Mouse (Mus musculus) T-helper 1 cell (primary cell): Measurements from ENCODE around the gene Psmb9.

Source experiments
- in situ Hi-C: fragments of 300-600 bp; cut with MboI, MseI; formaldehyde crosslinking; loops from one replicate; pipeline ENCODE4 v1.15.1; 2025; ENCODE audit warnings: high pct_unique_total_duplicates

Psmb9 gene

DNA sequence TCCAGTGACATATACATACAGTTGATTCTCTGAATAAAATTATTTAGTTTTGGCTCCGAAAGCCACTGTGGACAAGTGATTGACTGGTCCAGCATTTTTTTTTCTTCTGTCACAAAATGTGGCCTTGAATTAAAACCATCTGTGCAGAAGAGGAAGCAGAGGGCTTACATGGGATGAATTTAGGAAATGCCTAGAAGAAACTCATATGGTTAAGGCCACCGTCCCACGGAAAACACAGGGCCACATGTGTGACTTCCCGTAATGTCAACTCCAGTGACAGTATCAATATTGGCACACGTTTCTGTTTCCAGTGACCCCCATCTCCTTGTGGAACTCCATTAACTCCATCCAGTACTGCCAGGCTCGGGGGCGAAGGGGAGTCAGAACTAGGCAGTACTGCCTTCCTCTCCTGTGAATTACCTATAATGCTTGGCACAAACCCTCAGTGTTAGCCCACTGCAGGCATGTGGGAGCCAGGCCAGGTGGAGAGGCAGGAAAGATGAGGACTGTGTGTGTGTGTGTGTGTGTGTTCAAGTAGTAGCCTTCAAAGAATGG, 45.0 kb downstream of the Psmb9 start:
- in situ Hi-C loops = no loop called here

DNA sequence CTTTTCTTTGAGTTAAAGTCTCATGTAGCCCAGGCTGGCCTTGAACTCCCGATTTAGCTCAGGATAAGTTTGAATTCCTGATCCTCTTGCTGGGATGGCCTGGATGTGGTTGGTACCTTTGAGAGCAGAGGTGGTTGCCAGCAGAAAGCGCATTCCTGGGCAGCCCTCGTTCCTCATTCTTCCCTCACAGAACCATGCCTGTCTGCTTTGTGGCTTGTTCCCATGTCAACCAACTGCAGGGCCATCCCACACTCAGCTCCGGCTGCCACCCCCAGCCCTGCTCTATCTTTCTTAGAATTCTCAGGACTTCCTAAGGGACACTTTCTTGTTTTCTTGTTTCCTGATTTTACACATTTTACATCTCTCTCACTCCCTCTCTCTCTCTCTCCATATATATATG, 46.1 kb downstream of the Psmb9 start:
- in situ Hi-C loops = no loop called here

DNA sequence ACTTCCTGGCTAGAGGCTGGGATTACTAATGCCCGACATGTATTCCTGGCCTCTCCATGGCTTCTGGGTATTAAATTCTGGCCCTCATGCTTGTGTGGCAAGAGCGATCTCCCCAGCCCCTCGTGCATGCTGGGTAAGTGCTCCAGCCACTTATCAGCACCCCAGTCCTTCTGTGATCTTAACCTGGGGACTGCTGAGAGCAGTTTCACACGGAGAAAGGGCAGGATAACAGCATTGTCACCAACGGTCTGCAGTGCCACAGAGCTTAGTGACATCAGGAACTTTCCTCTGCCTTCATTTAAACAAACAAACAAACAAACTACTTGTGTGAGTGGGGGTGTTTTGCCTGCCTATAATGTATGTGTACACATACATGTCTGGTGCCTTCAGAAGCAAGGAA, 47.3 kb downstream of the Psmb9 start:
- in situ Hi-C loops = no loop called here

DNA sequence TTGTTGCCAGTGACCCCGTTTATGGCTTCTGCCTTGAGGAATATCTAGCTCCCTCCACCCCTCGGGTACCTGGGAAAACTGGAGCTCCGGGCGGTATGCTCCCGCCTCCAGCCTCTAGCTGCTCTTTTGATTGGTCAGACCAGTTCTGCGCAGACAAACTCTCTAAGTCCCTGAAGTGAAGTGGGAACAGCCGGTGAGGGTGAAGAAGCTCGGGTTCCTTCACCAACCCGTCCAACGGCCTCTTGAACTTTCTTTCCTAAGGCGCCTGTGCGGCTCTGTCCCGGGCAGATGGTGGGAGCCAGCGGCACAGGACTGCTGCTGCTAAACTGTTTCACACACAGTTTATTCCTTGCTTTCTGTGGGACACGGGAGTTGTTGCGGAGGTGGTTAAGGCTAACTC, 48.1 kb downstream of the Psmb9 start:
- in situ Hi-C loops = no loop called here

DNA sequence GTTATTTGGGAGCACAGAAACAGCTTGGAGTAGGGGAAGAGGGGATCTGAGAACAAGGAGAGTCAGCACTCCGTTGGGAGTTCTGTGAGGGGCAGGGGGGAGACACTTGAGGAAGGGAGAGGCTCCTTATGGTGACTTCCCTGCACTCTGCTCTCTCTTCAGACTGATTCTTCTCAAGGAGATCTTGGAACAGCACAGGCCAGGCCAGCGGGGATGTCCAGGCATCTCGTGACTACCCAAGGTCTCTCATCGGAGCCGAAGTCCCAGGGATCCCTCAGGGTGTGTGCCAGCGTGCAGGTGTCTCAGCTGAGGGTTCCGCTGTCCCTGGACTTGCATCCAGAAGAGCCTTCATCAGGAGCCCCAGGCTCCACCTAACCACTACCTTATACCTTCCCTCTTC, 48.9 kb downstream of the Psmb9 start:
- in situ Hi-C loops = no loop called here

DNA sequence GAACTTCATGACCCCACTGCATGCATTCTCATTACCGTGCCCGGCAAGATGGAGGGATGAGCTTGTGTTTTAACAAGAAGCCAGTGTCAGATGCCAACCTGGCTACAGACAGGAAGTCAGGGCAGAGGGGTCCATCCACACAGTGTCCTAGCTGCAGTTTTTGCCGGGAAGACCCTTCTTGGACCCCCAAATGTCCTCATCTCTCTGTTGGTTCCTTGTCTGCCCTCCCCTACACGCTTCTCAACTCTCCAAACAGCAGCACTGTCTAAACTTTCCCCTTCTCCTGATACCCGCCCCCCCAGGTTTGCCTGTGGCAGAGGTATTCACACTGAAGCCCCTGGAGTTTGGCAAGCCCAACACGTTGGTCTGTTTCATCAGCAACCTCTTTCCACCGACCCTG, 50.0 kb downstream of the Psmb9 start:
- in situ Hi-C loops = no loop called here

DNA sequence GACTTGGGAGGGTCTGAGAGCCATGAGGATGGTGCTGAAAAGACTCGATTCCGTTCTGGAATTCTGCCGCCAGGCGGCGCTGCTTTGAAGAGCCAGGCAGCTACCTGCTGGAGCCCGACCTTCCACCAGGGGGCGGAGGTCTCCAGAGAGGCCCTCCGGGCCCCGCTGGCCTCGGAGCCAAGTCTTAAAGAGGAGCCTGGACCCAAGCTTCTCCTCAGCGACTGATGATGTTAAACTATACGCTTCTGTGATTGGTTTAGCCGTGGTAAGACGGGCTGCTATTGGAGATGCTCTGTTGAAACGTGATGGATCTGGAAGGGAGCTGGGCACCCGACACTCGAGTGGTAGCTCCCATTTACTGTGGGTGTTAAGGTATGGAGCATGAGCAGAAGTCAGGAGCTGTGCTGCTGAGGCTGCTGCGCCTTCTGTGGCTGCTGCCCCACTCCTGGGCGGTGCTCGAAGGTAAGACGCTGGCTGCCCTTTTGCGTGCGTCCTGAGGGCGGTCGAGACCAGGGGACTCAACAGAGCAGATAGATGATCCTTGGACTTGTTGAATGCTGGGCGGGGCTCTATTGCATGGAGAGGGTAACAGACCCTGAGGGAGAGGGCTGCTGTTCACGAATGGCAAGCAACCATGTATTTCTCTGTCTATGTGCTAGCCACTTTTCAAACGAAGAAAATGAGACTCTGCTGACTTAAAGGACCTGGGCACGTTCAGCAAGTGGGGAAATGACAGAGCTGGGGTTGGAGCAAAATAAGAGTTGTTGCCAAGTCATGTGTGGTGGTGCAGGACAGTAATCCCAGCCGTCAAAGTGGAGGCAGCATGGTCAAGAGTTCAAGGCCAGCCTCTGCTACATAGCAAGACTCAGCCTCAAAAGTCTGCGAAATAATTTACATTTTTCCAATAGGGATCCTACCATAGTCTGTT, 52.0 kb downstream of the Psmb9 start:
- in situ Hi-C loops = no loop called here

DNA sequence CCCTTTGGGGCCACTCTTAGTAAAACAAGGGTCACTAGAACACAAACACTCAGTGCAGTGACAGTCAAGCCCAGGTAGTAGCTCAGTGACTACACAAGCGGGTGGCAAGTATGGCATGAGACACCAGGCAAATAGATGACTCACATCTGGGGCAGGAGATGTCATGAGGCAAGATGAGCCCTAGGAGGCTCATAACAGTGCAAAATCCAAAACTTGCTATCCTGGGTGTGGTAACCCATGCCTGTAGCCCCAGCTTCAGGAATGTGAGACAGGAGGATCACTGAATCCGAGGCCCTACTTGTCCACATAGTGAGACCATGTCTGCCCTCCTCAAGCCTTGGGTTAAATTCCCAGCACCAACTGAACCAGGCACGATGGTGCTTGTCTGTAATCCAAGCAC, 53.1 kb downstream of the Psmb9 start:
- in situ Hi-C loops = loop anchor here (5.0 kb wide), 1 partner anchor 33 kb away; no protein-coding TSS in a partner anchor

DNA sequence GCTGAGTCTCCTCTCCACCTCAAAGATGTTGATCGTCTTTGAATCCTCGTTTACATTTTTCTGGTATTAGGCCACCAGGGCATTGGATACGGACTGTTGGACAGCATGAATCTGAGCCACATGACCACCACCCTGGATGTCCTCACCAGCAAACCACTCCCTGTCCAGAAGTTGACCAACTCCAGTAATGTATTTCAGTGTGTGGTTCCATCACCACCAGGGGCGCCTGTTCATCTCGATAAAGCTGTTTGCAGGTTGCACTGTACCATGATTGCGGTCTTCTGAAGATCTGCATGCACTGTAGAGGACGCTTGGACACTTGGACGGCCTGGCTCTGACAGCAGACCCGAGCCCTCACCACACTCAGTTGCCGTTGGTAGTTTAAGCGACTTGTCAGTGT, 54.3 kb downstream of the Psmb9 start:
- in situ Hi-C loops = loop anchor here (5.0 kb wide), 1 partner anchor 34 kb away; no protein-coding TSS in a partner anchor
